Mouse (Mus musculus) splenic B cell, adult 2 months (primary cell): ENCODE measurements at regions not wholly inside any gene's neighbourhood (a gene's known extent, or its start where the extent isn't known, plus 50 kb on each side); places are given as distances from the start of the nearest gene placed in this dataset.

Source experiments
- DNase-seq: peaks from one replicate; pipeline ENCODE4 v3.0.0-alpha.2; 2011; ENCODE audit warnings: low read depth, low spot score
- H3K27me3 ChIP-seq: 2 replicates; pipeline ENCODE4 v1.6.1; 2012; ENCODE audit warnings: mild to moderate bottlenecking, low read length, moderate library complexity, mixed read lengths; ENCODE audit not compliant: control insufficient read depth, poor library complexity, insufficient read depth, severe bottlenecking
- H3K36me3 ChIP-seq: 2 replicates; pipeline ENCODE4 v1.6.1; 2012; ENCODE audit warnings: mild to moderate bottlenecking, low read length, moderate library complexity, mixed read lengths; ENCODE audit not compliant: control insufficient read depth, poor library complexity, insufficient read depth, severe bottlenecking

DNA sequence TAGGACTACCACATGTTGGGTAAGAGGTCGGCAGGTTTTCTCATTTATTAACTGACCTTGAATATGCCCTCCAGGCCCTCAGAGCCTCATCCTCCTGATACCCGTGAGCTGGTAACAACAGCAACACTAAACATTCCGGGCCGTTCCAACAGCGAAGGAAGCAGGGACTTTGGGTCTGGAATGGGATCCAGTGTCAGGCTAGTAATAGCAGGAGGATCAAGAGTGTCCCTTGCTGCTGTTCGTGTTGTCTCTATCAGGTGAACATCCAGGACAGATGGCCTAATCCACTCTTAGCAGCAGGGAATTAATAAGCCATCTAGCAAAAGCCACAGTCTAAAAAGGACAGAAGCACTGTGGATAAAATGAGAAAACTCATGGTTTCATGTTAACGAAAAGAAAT, 106.7 kb downstream of the Cpeb2 start:
- DNase-seq: no peak
- Histone ChIP-seq H3K36me3 (no peaks in the 10 kb centered on the region), H3K27me3 (no peaks in the 10 kb centered on the region)

DNA sequence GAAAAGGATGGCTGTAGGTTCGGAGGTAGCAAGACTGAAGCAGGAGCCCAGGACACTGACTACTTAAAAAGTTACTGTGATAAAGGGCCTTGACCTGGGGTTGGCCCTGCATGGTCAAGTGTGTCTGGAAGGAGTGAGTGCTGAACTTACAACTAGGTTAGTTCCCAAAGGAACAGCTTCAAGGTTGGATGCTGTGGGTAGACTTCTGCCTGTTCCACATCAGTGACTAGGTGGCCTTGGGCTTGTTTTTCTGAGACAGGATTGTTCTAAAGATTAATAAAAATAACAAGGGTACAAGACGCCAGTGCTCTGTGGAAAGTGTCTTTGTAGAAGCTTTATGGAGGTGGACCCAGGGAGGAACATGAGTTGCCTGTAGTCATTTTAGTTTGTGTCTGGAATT, 108.5 kb downstream of the Cpeb2 start:
- no peak for DNase-seq
- H3K27me3 ChIP-seq: no peaks in the 10 kb centered on the region
- no peaks in the 10 kb centered on the region for H3K36me3 ChIP-seq

GRCm38 (mm10) chr5:43344441-43344840, 111.5 kb downstream of the Cpeb2 start:
- no peak for DNase-seq
- no peaks in the 10 kb centered on the region for H3K36me3 ChIP-seq
- no peaks in the 10 kb centered on the region for H3K27me3 ChIP-seq

DNA sequence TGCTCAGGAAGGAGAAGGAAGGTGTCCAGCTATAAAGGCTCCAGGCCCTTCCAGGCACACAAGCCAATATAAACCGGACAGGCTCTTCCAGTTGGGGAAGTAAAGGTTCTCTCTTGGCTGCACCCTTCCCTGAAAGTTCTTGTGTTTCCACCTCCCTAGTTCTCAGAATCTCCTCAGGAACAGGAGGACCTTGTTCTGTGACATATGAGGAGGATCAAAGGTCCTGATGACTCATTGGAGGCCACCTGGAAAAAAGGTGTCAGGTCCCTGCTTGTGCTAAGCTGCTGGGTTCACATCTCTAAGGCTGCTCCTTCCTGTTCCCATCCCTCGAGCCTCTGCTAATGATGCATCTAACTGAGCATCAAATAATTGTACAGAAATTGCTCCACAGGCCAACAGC, 118.0 kb downstream of the Cpeb2 start:
- Histone ChIP-seq H3K27me3 (no peaks in the 10 kb centered on the region), H3K36me3 (no peaks in the 10 kb centered on the region)
- no peak for DNase-seq

DNA sequence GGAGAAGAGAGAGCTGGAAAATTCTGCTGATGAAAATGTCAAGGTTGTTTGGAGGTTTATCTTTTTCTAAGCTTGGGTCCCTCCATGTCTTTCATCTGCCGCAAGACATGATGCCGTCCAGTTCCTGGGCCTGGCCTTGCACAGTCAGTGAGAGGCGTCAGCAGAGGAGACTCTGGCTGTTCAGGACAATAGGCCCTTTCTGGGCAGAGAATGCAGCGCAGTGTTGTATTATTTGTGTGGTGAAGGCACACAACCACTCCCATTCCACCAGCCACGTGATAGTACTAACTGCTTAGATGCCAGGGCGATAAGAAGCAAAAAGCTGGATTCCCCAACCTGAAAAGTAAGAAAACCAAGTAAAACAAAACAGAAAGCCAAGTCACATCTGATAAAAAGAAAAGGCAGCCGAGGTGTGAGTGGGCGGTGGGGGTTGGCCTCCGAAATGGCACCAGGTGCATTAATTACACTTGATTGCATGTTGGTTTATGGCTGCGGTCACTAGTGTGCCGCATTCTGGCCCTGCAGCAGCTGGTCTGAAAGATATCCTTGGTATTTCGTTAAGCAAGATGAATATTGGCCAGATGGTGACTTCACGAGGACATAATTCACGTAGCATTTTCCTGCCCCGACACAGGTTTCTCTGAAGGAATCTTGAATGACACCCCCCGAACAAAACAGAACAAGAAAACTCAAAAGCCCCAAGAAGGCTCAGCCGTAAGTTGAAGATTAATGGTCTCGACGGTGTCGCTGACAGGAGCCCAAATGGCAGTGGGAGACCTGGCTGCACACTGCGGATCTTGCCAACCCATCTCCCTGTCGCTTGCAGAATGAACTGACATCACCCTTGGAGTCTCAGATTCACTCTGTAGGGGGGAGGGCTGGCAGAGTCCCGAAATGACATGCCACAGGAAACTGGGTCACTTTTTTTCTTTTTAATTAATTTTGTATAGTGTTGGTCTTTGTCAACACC, 120.3 kb downstream of the Cpeb2 start:
- H3K27me3 ChIP-seq: no peaks in the 10 kb centered on the region
- DNase-seq: no peak
- no peaks in the 10 kb centered on the region for H3K36me3 ChIP-seq

DNA sequence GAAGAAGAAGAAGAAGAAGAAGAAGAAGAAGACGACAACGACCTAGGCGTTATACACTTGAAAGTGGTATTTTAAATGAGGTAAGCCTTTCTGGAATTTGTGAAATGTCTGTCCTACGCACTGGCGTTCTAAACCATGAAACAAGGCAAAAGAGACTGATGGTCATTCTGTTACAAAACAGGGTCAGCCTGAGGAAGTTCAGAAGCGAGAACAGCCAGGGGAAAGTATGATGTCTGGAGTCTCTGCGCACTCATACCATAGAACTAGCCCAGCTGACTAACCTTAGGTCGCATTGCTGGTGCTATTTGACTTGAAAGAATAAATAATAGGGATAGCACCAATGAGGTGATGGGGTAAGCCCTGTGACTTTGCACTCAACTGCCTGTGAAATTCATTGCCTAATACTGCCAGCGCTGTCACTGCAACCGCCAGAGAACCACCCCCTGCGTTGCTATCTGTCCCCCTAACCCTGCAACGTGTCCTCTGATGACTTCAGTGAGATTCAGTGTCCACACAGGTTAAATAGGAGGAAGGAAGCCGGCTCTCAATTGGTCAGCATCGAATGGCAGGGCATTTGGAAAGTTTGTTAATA, 121.5 kb downstream of the Cpeb2 start:
- H3K36me3 ChIP-seq: no peaks in the 10 kb centered on the region
- no peak for DNase-seq
- H3K27me3 ChIP-seq: no peaks in the 10 kb centered on the region

GRCm38 (mm10) chr5:43355026-43355580, 122.1 kb downstream of the Cpeb2 start:
- peak; percentile 25 for DNase-seq
- Histone ChIP-seq H3K27me3 (no peaks in the 10 kb centered on the region), H3K36me3 (no peaks in the 10 kb centered on the region)

DNA sequence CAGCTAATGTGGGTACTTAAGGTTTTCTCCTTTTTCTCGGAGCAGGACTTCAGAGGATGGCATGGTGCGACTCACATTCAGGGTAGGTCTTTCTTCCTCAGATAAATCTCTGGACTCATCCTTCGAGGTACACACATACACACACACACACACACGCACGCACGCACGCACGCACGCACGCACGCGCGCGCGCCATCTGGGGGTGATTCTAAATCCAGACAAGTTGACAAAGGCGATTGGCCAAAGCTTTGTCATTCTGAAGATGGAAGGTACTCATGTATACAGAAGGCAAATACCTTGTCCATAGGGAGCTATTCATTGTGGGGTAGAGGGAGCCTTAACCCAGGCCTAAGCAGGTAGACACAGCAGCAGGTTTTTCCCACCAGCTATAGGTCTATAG, 122.9 kb downstream of the Cpeb2 start:
- no peak for DNase-seq
- H3K27me3 ChIP-seq: no peaks in the 10 kb centered on the region
- H3K36me3 ChIP-seq: no peaks in the 10 kb centered on the region

DNA sequence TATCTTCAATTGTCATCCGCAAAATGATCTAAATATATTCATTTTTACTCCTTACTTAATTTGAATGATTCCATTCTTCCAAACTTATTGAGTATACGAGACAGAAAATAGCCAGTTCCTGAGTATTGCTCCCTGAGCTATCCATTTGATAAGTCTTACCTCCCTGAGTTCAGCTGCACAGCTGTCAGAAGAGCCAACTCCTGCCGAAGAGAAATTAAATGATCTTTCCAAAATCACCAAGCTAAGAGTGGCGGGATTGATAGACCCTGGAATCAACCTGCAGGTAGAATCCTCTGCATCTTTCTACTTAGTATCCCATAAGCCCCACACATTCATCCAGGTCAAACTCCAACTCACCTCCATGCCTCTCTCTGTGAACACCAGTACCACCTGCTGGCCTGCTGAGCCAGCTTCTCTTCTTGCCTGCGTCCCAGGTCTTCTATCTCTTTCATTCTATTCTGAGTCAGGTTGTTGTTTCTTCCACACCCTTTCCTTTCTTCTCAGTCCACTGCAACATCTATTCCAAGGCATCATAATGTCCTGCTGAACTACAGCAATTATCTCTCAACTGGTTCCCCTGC, 124.2 kb downstream of the Cpeb2 start:
- no peak for DNase-seq
- Histone ChIP-seq H3K36me3 (no peaks in the 10 kb centered on the region), H3K27me3 (no peaks in the 10 kb centered on the region)

GRCm38 (mm10) chr5:43357901-43358300, 124.9 kb downstream of the Cpeb2 start:
- no peak for DNase-seq
- no peaks in the 10 kb centered on the region for H3K36me3 ChIP-seq
- no peaks in the 10 kb centered on the region for H3K27me3 ChIP-seq

- no peaks in the 10 kb centered on the region for H3K36me3 ChIP-seq
- DNase-seq: no peak
- no peaks in the 10 kb centered on the region for H3K27me3 ChIP-seq
These were observed 126.2 kb downstream of the Cpeb2 start for GRCm38 (mm10) chr5:43358928-43359765.

GRCm38 (mm10) chr5:43360298-43360697, 127.3 kb downstream of the Cpeb2 start:
- no peaks in the 10 kb centered on the region for H3K27me3 ChIP-seq
- DNase-seq: peak; percentile 17
- no peaks in the 10 kb centered on the region for H3K36me3 ChIP-seq

DNA sequence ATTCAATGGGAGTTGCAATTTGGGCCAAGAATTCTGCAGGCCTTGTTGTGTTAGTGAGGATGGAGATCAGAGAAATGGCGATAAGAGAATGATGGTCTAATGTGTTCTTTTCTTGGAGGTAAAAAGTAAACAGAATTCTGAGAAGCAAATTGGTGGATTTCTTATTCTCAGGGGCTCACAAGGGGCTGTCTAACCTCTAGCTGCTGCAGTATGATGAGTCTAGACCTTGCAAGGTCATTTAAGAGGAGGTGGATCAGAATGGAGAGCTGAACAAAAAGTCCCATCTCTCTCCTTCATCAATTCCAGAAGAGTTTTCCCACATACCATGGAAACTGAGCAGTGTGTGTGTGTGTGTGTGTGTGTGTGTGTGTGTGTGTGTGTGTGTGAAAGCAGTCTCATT, 128.1 kb downstream of the Cpeb2 start:
- no peaks in the 10 kb centered on the region for H3K36me3 ChIP-seq
- no peak for DNase-seq
- H3K27me3 ChIP-seq: no peaks in the 10 kb centered on the region

- no peak for DNase-seq
- Histone ChIP-seq H3K27me3 (no peaks in the 10 kb centered on the region), H3K36me3 (no peaks in the 10 kb centered on the region)
These were observed 139.4 kb downstream of the Cpeb2 start for GRCm38 (mm10) chr5:43372385-43372784.
